Mouse (Mus musculus) erythroid progenitor cell, adult 5-6 weeks (primary cell): ENCODE data around the gene Hist1h2bj. TPM values are rescaled to one million over a fixed set of nuclear protein-coding genes. Genes with fewer than 3 reads are reported as not detected.
A peak's percentile ranks its signal among the peaks of the same experiment; 100 is the strongest.
"Not testable (repeated sequence)": the region's sequence is repeated elsewhere in the genome, so short reads cannot be mapped to it uniquely, and the experiment has no call there.

Experiments
- ATAC-seq: replicated peaks from 2 replicates; pipeline ENCODE4 v1.8.0; 2016; ENCODE audit warnings: moderate number of reproducible peaks, mild to moderate bottlenecking, moderate TSS enrichment, inconsistent platforms; ENCODE audit not compliant: poor library complexity, low FRiP score, severe bottlenecking
- total RNA-seq, 2 experiments: library from RNA; stranded (forward) in 1 of 2; stranded (reverse) in 1 of 2; fragments of 150-400 nt in 1 of 2; fragments of 186-747, 209-891 nt in 1 of 2; gene quantifications; 2 replicates each; pipeline versions ENCODE4 v1.2.3 to v1.2.4; 2015 to 2017; ENCODE audit warnings: low replicate concordance in 2 of 2

Gene Hist1h2bj
- total RNA-seq, 2 experiments from 2014 or later: 153 to 1,461 TPM

DNA sequence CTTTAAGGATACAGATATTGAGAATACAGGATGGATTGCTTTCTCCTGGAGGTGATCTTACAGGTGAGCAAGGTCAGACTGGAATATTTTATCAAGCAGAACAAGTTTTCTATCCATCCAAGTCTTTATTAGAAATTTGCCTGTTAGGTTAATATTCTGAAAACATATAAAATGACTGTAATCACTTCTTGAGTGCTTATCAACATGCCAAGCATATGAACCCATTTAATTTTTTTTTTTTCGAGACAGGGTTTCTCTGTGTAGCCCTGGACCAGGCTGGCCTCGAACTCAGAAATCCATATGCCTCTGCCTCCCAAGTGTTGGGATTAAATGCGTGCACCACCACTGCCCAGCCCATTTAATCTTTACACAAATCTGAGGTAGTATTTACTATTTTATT lies 6.0 kb upstream of the Hist1h2bj start:
- no peak for ATAC-seq

DNA sequence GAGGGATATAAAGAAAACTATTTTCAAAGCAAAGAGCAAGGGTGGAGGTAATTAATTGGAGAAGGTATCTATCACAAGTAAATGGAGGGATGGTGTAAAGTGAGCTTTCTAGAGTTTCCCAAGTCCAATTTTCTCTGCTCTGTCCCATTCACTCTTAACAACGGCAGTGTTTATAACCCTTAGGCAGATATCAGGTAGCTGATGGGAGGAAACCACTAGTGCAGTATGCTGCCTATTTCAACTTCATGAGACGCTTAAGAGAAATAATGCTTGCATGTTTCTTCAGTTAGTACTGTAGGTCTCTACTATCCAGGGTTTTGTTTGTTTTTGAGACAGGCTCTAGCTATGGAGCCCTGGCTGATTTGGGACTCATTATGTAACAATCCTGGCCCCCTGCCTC lies 5.6 kb upstream of the Hist1h2bj start:
- ATAC-seq: no peak

DNA sequence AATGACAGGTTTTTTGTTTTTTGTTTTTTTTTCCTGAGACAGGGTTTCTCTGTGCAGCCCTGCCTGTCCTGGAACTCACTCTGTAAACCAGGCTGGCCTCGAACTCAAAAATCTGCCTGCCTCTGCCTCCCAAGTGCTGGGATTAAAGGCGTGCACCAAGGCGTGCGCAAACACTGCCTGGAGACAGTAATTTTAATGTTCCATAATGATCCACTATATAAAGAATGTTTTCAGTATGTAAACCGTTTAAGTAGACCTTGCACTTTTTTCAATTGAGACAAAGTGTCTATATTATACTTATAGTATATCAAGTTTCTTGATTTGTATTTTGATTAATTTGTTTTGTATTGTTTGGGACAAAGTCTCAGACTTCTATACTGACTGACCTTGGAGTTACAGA lies 3.6 kb upstream of the Hist1h2bj start:
- ATAC-seq: no peak

DNA sequence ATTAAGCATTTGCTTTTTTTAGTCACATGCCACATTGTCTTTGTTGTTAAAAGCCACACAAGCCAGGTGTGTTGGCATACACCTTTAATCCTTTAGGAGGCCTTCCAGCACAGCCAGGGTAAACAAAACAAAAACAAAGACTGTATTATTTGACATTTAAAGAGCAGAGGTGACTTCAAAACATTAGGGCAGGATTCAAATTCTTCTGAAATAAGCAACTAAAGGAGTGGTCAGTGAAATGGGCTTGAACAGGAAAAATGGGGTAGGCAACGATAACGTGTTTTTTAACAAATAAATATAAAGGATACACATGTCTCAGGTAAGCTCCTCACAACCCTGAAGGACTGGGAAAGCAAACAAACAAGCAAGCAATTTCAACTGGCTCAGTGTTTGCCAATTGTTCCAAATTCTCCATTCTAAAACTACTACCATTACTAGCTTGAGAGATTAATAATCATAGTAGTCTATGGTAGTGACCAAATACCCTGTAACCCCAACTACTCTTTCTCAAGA lies 3.0 kb upstream of the Hist1h2bj start:
- no peak for ATAC-seq

DNA sequence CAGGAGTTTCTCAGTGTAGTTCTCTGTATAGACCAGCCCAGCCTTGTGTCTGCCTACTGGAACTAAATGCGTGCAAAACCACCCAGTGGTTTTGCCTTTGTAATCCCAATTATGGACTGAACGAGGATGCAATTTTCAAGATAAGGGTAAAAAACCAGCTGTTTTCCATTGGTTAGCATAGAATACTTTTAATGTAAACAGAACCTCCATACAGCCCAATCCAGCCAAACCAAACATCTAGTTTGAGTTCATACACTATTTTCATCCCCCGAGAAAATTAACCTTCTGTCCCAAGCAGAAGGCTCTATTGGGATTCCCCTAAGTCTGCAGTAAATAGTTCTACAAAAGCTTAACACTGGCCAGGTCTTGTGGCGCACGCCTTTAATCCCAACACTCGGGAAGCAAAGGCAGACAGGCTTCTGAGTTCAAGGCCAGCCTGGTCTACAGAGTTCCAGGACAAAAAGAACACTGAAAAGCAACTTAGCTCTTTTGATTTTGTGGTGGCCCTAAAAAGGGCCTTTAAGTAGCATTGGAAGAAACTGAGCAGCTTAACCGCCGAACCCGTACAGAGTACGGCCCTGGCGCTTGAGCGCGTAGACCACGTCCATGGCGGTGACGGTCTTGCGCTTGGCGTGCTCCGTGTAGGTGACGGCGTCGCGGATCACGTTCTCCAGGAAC lies 2.4 kb upstream of the Hist1h2bj start:
- peak; percentile 8 for ATAC-seq

DNA sequence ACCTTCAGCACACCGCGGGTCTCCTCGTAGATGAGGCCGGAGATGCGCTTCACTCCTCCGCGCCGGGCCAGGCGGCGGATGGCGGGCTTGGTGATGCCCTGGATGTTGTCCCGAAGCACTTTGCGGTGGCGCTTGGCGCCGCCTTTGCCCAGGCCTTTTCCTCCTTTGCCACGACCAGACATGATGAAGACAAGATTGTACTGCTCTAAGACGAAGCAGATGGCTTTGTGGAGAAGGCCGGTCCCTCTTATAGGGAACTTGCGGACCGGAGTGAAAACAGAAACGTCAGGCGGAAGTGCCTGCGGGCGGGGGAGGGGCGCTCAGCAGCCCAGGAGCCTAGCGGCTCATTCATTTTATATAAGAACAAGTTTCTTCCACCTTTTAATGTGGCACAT lies 1.9 kb upstream of the Hist1h2bj start, which contains the start of gene Hist1h4i:
Gene Hist1h4i (minus strand): TSS at position 221 of the 395 bp plus-strand sequence.
- peak; percentile 41 for ATAC-seq

DNA sequence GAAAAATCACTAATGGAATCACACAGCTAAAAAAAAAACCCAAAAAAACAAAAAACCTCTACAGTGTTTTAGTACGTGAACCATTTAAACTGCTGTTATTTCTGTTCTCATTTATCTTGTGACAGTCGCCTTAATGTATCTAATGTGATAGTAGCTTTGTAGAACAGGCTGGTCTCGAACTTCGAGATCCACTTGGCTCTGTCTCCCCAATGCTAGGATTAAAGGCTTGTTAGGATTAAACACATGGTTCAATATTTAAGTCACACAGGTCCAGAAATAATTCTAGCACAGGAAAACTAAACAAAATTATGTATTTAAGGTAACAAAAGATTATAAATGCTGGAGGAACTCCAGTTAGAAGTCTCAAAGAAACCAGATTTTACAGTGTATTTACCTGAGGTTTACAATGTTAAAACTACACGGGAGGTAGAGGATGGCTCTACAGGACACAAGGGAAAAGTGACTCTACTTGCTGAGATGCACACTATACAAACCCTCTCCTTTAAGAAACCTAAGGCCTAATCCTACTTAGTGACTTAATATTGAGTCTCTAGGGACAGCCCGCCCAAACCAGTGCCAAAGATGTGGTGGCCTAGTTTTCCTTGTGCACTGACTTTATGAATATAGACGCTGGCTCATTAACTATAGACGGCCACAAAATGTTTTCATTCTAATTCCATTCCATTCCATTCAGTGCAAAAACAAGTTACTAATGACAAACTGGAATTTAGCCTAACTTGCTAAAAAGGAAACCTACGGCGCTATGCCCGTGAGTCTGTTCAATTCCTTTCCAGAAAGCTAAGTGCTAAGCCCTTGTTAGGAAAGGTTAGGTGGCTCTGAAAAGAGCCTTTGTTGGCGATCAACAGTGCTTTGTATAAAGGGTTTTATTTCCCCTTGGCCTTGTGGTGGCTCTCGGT lies 1.1 kb upstream of the Hist1h2bj start:
- ATAC-seq: peak; percentile 13; the same call in 1 of the 2 replicates

DNA sequence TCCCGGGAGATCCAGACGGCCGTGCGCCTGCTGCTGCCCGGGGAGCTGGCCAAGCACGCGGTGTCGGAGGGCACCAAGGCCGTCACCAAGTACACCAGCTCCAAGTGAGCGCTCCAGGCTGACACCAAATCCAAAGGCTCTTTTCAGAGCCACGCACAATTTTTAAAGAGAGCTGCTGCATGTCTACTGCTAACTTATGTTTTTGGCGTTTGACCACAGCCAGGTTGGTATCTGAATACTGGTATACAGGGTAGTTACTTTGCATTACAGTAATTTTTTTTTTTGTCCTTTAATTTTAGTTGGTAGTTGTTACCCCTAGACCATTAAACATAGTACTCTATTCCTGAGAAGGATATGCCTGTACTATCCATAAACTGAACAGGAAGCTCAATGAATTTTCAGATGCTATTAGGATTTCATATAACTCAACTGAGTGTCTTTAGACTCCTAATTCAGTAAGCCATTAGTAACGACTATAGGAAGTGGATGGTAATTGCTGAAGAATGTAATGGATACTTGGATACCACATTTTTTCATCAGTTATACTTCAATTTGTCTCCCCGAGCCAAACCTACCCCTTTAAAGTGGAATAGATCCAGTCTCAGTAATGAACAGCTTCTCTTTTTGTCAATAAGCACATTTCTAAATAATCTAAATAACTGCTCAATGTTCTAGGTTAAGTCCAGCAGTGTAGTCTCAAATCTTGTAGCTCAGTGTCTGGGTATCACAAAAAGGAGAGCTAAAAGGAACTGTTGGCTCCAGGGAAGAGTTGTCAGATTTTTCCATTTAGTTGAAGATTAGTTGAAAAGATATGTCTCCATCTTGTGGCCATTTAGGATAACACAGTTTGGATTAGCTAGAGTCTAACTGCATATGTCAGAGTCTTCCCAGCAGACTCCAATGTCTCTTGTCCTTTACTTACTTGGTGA lies 753 bp downstream of the Hist1h2bj start:
- ATAC-seq: peak; percentile 33

DNA sequence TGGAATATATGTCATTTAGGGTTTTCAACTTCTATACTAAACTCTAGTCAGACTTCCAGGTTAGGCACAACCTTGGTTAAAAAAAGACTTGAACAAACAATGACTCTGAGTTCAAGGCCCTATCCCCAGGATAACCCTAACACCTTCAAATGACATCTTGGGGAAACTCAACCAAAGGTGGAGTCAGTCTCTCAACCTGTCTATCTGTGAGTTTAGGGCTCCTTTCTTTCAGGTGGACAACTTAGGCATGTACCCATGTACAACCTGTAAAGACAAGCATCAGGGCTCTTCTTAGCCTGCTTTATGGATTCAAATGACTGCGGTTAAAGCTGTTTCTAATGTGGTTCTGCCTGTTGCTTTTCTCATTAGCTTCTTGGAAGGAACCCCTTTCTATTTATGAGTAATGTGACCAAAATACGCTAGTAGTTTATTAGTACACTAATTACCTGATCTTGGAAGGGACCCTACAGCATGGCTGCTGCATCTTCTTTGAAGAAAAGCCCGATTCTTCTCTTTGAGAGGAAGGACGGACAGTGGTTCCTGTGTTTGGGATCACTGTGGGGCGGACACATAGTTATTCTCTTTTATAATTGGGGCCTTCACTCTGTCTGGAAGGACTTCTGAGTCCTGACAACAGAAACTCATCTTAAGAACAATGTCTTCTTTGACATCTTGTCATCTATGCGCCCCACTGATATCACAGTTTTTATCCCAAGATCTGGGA lies 1.6 kb downstream of the Hist1h2bj start:
- ATAC-seq: no peak

DNA sequence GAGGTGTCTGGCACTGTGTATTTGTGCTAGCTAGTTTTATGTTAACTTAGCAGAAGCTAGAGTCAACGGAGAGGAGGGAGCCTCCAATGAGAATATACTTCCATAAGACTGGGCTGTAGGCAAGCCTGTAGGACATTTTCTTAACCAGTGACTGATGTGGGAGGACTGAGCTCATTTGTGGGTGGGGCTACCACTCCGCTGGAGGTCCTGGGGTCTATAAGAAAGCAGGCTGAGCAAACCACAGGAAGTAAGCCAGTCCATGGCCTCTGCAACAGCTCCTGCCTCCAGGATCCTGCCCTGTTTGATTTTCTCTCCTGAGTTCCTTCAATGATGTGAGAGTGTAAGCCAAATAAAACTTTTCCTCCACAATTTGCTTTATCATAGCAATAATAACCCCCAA lies 2.3 kb downstream of the Hist1h2bj start:
- ATAC-seq: no peak

DNA sequence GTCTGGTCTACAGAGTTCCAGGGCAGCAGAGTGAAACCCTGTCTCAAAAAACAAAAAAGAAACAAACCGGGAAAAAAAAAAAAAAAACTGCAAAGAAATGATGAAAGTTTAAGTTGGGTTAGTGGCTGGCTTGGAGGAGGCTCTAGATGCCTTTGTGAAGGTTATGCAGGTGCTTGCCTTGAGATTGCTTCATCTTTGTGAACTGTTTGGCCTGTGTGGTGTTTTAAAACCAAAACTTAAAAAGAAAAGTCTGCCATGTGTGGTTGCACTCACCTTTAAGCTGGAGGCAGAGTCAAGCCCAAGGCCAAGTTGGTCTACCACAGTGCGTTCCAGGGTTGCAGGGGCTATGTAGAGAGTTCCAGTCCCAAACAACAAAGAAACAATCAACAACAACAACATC lies 6.0 kb downstream of the Hist1h2bj start:
- ATAC-seq: no peak

DNA sequence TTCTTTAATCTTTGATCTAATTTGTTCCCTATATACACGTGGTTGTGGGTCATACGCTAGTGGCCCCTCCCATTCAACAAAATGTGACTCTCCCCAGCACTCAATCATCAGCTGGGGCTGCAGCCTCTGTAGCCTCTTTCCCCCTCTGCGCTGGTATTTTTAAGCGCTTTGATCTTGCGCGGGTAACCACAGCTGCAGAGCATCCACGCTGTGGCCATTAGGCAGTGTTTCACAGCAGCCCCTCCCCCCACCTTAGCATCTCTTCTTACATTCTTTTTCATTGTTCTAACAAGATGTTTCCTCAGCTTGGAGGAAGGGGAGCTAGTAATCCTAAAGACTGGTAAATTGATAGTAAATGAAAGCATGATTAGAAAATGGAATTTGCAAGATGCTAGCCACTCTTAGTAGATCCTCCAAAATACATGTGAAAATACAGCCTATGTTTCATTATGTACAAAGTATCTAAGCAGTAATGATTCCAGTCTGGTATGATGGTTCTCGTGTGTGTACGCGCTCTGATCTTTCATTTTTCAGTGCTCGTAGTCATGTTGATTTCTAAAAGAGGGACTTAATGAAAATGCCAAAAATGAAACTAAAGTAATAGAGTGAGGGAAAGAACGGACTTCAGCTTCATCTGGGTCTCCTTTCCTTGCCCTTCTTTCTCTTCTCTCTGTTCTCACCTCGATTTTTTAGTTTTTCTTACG lies 6.9 kb downstream of the Hist1h2bj start:
- no peak for ATAC-seq

DNA sequence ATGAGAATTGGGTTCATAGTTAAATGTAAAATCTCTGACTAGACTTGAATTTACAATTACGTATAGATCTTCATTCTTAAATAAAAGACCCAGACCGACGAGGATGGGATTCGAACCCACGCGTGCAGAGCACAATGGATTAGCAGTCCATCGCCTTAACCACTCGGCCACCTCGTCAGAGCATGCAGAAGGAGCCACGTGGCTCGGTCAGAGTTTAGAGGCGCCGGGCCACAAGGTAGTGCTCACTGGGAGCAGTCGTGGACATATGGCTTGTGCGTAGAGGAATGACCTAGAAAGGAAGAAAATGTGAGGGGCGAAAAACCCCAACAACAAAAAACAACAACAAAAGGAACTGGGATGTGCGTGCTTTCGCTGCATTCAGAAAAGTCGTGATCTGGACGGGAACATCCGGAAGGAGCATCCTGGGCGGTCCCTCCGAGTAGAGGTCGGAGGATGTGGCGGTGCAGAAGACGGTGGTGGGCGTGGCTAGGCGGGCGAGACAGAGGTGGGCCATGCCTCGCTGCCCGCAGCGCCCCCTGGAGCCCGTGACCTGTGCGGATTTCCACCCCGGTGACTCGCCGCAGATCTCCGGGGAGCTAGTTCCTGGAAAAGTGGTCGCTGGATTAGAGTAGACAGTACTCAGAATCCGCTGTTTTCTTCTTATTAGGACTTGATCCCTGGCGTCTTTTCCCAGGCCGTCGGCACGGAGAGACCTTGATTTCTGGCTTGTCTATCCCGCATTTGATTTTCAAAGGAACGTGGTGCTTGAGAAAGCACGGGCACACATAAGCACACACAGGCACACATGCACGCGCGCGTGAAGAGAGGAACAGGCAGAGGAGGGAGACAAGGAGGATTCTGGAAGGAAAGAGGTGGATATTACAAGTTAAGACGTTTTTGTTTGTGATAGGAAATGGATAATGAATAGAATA lies 7.8 kb downstream of the Hist1h2bj start:
- peak; percentile 97 for ATAC-seq

DNA sequence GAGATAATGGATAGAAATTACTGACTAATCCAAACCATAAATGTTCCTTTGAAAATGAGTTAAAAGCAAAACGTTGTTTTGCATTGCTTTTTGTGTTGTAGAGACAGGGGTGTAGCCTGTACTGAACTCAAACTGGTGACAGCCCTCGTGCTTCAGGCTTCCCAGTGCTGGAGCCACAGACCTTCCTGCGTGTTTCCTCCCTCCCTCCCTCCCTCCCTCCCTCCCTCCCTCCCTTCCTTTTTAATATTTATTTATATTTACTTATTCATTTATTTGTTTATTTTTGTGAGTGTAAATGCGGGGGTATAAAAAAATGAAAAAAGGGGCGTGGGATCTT lies 8.5 kb downstream of the Hist1h2bj start:
- no peak for ATAC-seq

DNA sequence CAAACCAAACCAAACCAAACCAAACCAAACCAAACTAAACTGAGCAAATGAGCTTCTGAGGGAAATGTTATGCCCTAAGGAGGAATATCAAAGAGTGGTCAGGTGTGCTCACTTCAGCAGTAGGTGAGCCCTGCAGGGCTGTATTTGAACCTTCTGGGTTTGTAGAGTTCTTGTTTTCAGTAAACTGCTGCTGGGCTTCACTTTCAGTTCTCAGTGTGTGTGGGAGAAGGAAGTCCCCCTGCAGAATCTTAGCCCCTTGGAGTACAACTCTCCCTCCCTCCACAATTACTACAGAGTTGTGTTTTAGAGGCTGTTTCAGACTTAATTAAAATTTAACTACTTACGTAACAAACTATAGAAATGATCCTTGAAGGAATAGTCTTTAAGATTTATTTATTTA lies 10.7 kb downstream of the Hist1h2bj start:
- no peak for ATAC-seq

DNA sequence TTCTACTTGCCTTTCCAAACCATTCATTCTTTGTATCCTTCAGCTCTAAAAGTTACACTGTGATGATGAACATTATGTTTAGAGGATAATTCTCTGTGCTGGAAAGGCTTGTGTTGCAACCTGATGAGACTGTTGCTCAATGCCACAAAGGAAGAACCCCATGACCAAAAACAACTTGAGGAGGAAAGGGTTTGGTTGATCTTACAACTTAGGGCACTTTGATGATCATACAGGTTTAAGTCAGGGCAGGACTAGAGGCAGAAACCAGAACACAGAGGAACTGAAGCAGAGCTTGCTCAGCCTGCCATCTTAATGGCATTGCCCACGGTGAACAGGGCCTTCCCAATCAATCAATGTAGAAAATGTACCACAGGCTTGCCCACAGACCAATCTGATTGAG lies 18.4 kb downstream of the Hist1h2bj start:
- ATAC-seq: no peak

DNA sequence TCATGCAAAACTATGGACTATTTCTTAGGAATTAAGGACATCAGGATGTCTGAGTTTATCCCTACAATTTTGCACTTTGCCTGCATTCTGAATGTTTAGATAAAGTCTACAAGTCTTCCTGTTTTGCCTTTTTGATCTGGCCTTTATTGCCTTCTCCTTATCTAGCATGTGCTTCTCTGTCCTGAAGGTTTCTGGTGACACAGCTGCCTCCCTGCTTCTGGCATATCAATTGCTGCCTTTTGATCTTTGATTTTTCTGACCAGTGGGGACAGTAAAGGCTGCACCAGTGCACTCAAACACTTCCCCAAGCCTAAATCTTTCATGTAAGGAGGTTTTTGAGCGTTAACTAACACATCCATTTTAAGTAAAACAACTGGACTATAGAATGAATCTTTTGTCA lies 20.5 kb downstream of the Hist1h2bj start:
- ATAC-seq: no peak

DNA sequence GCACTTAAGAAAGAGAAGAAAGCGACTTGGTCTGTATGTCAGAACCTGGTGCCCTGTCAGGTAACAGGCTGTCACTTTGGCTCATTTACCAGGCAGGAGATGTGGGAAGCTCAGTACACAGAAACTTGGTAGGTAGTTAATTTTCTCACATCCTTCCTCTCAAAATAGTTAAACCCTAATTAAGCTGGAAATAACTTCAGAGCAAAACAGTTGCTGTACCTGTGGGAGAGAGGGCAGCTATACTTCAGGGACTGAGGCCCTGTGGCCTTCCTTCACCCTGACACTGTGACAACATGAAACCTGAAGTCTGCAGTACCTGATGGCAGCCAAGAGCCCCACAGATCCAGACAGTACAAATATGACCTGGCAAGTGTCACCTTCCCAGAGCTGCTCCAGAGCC lies 41.1 kb downstream of the Hist1h2bj start, which contains the start of gene Vmn1r188:
Gene Vmn1r188 (plus strand): TSS at position 301 of the 400 bp plus-strand sequence.
- not testable (repeated sequence) for ATAC-seq
